Mouse (Mus musculus): ENCODE results near the gene Myo3a. TPM values are rescaled to one million over a fixed set of nuclear protein-coding genes. Genes with fewer than 3 reads are reported as not detected.

Myo3a gene
- polyA plus RNA-seq (2015; fragmentation: Nextera tagmentation; extraction: Ambion mirVana) = not detected in 2 replicates

DNA sequence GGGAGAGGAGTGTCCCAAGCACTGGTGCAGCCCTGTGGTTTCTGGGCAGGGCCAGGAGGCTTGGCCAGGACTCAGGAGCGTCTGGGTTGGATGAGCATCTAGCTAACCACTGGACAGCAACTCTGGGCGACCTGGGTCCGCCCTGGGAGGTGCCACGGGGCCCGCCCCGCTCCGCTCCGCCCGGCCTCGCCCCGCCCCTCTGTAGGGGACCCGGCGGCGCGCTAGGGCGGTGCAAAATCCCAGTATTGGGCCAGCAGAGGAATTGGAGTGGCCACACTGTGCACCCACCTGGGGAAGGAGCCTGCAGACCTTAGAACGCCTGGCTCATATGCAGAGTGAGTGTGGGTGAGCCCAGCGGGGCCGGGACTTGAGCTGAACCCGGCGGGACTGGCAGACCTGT lies at the start of gene Myo3a:
Gene Myo3a, plus strand, starts transcription at position 196 of the 400 bp plus-strand sequence.

GRCm38 (mm10) chr2:22621828-22622731 lies 394.8 kb downstream of the Myo3a start, which contains the start of gene Gad2:
Gad2 (plus strand) TSS chr2:22622205.

